Mouse (Mus musculus): ENCODE data around the gene Rhbdd2. TPM values are rescaled to one million over a fixed set of nuclear protein-coding genes. Genes with fewer than 3 reads are reported as not detected.
A peak's percentile ranks its signal among the peaks of the same experiment; 100 is the strongest.

The Rhbdd2 gene
- polyA plus RNA-seq, 1 experiment from 2014 or later: 99.5 TPM

GRCm38 (mm10) chr5:135669741-135670275, 37.4 kb downstream of the Rhbdd2 start, which contains the start of gene Por:
Gene Por, plus strand, starts transcription at chr5:135670033.
- Histone ChIP-seq H3K9me3 (ENCODE audit: control insufficient read depth, low read length) (no peaks in the 10 kb centered on the region), H3K27ac (replicated peaks; ENCODE audit: low read depth, low read length) (no peak within 1 kb of the TSS), H3K36me3 (ENCODE audit: control insufficient read depth, insufficient read depth, low read length) (no peaks in the 10 kb centered on the region), H3K4me1 (ENCODE audit: control insufficient read depth, insufficient read depth, low read length) (peaks cover 10% of the 10 kb centered on the region), H3K27me3 (ENCODE audit: control insufficient read depth, insufficient read depth, low read length) (no peaks in the 10 kb centered on the region), H3K4me2 (ENCODE audit: low read length) (no peak within 1 kb of the TSS), H3K9ac (replicated peaks; ENCODE audit: low read length) (no peak within 1 kb of the TSS), H3K4me3 (replicated peaks; ENCODE audit: low read depth, low read length) (no peak within 1 kb of the TSS)
- WGBS: 20% methylated on average over 9 of the region's 9 CpGs
- DNase-seq: no peak
- ATAC-seq (ENCODE audit: low FRiP score, low TSS enrichment): no peak

- DNase-seq: no peak
These were observed 38.5 kb downstream of the Rhbdd2 start for GRCm38 (mm10) chr5:135670881-135671280.

GRCm38 (mm10) chr5:135672509-135672908, 40.1 kb downstream of the Rhbdd2 start:
- Histone ChIP-seq H3K36me3 (ENCODE audit: control insufficient read depth, insufficient read depth, low read length) (no peaks in the 10 kb centered on the region), H3K4me1 (ENCODE audit: control insufficient read depth, insufficient read depth, low read length) (peaks cover 21% of the 10 kb centered on the region), H3K4me2 (ENCODE audit: low read length) (no peak overlapping the region), H3K4me3 (replicated peaks; ENCODE audit: low read depth, low read length) (no peak overlapping the region), H3K9me3 (ENCODE audit: control insufficient read depth, low read length) (no peaks in the 10 kb centered on the region), H3K27ac (replicated peaks; ENCODE audit: low read depth, low read length) (no peak overlapping the region; the same call in 1 of the 2 replicates), H3K9ac (replicated peaks; ENCODE audit: low read length) (no peak overlapping the region), H3K27me3 (ENCODE audit: control insufficient read depth, insufficient read depth, low read length) (no peaks in the 10 kb centered on the region)
- DNase-seq: no peak
- WGBS: 68% methylated on average over 4 of the region's 4 CpGs
- ATAC-seq (ENCODE audit: low FRiP score, low TSS enrichment): no peak

More at GRCm38 (mm10) chr5:135670881-135671280, 38.5 kb downstream of the Rhbdd2 start:
- H3K4me2 ChIP-seq (ENCODE audit: low read length): no peak overlapping the region
- no peaks in the 10 kb centered on the region for H3K27me3 ChIP-seq (ENCODE audit: control insufficient read depth, insufficient read depth, low read length)
- no peak overlapping the region for H3K9ac ChIP-seq (replicated peaks; ENCODE audit: low read length)
- peaks cover 21% of the 10 kb centered on the region for H3K4me1 ChIP-seq (ENCODE audit: control insufficient read depth, insufficient read depth, low read length)
- H3K36me3 ChIP-seq (ENCODE audit: control insufficient read depth, insufficient read depth, low read length): no peaks in the 10 kb centered on the region
- no peak for ATAC-seq (ENCODE audit: low FRiP score, low TSS enrichment)
- no peaks in the 10 kb centered on the region for H3K9me3 ChIP-seq (ENCODE audit: control insufficient read depth, low read length)
- WGBS: 79% methylated on average over 2 of the region's 2 CpGs
- no peak overlapping the region for H3K4me3 ChIP-seq (replicated peaks; ENCODE audit: low read depth, low read length)
- H3K27ac ChIP-seq (replicated peaks; ENCODE audit: low read depth, low read length): no peak overlapping the region

GRCm38 (mm10) chr5:135672980-135673379, 40.6 kb downstream of the Rhbdd2 start:
- Histone ChIP-seq H3K36me3 (ENCODE audit: control insufficient read depth, insufficient read depth, low read length) (no peaks in the 10 kb centered on the region), H3K27me3 (ENCODE audit: control insufficient read depth, insufficient read depth, low read length) (no peaks in the 10 kb centered on the region), H3K4me1 (ENCODE audit: control insufficient read depth, insufficient read depth, low read length) (peaks cover 21% of the 10 kb centered on the region), H3K4me3 (replicated peaks; ENCODE audit: low read depth, low read length) (no peak overlapping the region), H3K9me3 (ENCODE audit: control insufficient read depth, low read length) (no peaks in the 10 kb centered on the region), H3K4me2 (ENCODE audit: low read length) (no peak overlapping the region), H3K27ac (replicated peaks; ENCODE audit: low read depth, low read length) (no peak overlapping the region; the same call in 1 of the 2 replicates), H3K9ac (replicated peaks; ENCODE audit: low read length) (no peak overlapping the region)
- ATAC-seq (ENCODE audit: low FRiP score, low TSS enrichment) (no peak), DNase-seq (no peak)
- WGBS: 22% methylated on average over 5 of the region's 5 CpGs

GRCm38 (mm10) chr5:135674349-135674775, 41.9 kb downstream of the Rhbdd2 start:
- no peaks in the 10 kb centered on the region for H3K36me3 ChIP-seq (ENCODE audit: control insufficient read depth, insufficient read depth, low read length)
- WGBS: 4% methylated on average over 3 of the region's 3 CpGs
- H3K9me3 ChIP-seq (ENCODE audit: control insufficient read depth, low read length): no peaks in the 10 kb centered on the region
- H3K4me3 ChIP-seq (replicated peaks; ENCODE audit: low read depth, low read length): no peak overlapping the region
- peak; percentile 46 for DNase-seq
- no peaks in the 10 kb centered on the region for H3K27me3 ChIP-seq (ENCODE audit: control insufficient read depth, insufficient read depth, low read length)
- H3K4me2 ChIP-seq (ENCODE audit: low read length): peak overlapping the region; percentile 43
- peak; percentile 40; the same call in 1 of the 2 replicates for ATAC-seq (ENCODE audit: low FRiP score, low TSS enrichment)
- no peak overlapping the region for H3K9ac ChIP-seq (replicated peaks; ENCODE audit: low read length)
- H3K27ac ChIP-seq (replicated peaks; ENCODE audit: low read depth, low read length): peak overlapping the region; percentile 84
- peaks cover 21% of the 10 kb centered on the region for H3K4me1 ChIP-seq (ENCODE audit: control insufficient read depth, insufficient read depth, low read length)

- peak overlapping the region; percentile 84 for H3K27ac ChIP-seq (replicated peaks; ENCODE audit: low read depth, low read length)
- H3K4me3 ChIP-seq (replicated peaks; ENCODE audit: low read depth, low read length): 0 out of 2 replicates have a peak overlapping the region, but pooled peaks have one; percentile 8
- DNase-seq (peak; percentile 93), ATAC-seq (ENCODE audit: low FRiP score, low TSS enrichment) (peak; percentile 87)
- H3K9ac ChIP-seq (replicated peaks; ENCODE audit: low read length): 0 out of 2 replicates have a peak overlapping the region, but pooled peaks have one; percentile 20
- no peaks in the 10 kb centered on the region for H3K27me3 ChIP-seq (ENCODE audit: control insufficient read depth, insufficient read depth, low read length)
- H3K9me3 ChIP-seq (ENCODE audit: control insufficient read depth, low read length): no peaks in the 10 kb centered on the region
- WGBS: 1% methylated on average over 11 of the region's 11 CpGs
- H3K4me1 ChIP-seq (ENCODE audit: control insufficient read depth, insufficient read depth, low read length): peaks cover 21% of the 10 kb centered on the region
- H3K4me2 ChIP-seq (ENCODE audit: low read length): peak overlapping the region; percentile 43
- H3K36me3 ChIP-seq (ENCODE audit: control insufficient read depth, insufficient read depth, low read length): no peaks in the 10 kb centered on the region
These were observed 42.4 kb downstream of the Rhbdd2 start for GRCm38 (mm10) chr5:135674821-135675220.

GRCm38 (mm10) chr5:135676696-135677095, 44.3 kb downstream of the Rhbdd2 start:
- Histone ChIP-seq H3K4me1 (ENCODE audit: control insufficient read depth, insufficient read depth, low read length) (peaks cover 21% of the 10 kb centered on the region), H3K9ac (replicated peaks; ENCODE audit: low read length) (no peak overlapping the region), H3K4me3 (replicated peaks; ENCODE audit: low read depth, low read length) (no peak overlapping the region), H3K9me3 (ENCODE audit: control insufficient read depth, low read length) (no peaks in the 10 kb centered on the region), H3K36me3 (ENCODE audit: control insufficient read depth, insufficient read depth, low read length) (no peaks in the 10 kb centered on the region), H3K27ac (replicated peaks; ENCODE audit: low read depth, low read length) (no peak overlapping the region), H3K27me3 (ENCODE audit: control insufficient read depth, insufficient read depth, low read length) (no peaks in the 10 kb centered on the region), H3K4me2 (ENCODE audit: low read length) (no peak overlapping the region)
- no peak for ATAC-seq (ENCODE audit: low FRiP score, low TSS enrichment)
- 78% methylated on average over 3 of the region's 3 CpGs for WGBS
- no peak for DNase-seq

- no peaks in the 10 kb centered on the region for H3K9me3 ChIP-seq (ENCODE audit: control insufficient read depth, low read length)
- no peak overlapping the region for H3K4me2 ChIP-seq (ENCODE audit: low read length)
- no peak overlapping the region for H3K4me3 ChIP-seq (replicated peaks; ENCODE audit: low read depth, low read length)
- H3K27ac ChIP-seq (replicated peaks; ENCODE audit: low read depth, low read length): no peak overlapping the region
- DNase-seq: no peak
- H3K27me3 ChIP-seq (ENCODE audit: control insufficient read depth, insufficient read depth, low read length): no peaks in the 10 kb centered on the region
- 93% methylated on average over 2 of the region's 2 CpGs for WGBS
- H3K4me1 ChIP-seq (ENCODE audit: control insufficient read depth, insufficient read depth, low read length): peaks cover 21% of the 10 kb centered on the region
- no peak for ATAC-seq (ENCODE audit: low FRiP score, low TSS enrichment)
- H3K36me3 ChIP-seq (ENCODE audit: control insufficient read depth, insufficient read depth, low read length): no peaks in the 10 kb centered on the region
- H3K9ac ChIP-seq (replicated peaks; ENCODE audit: low read length): no peak overlapping the region
These were observed 44.8 kb downstream of the Rhbdd2 start for GRCm38 (mm10) chr5:135677251-135677650.

- no peak overlapping the region for H3K27ac ChIP-seq (replicated peaks; ENCODE audit: low read depth, low read length)
- ATAC-seq (ENCODE audit: low FRiP score, low TSS enrichment) (no peak), DNase-seq (no peak)
- H3K4me3 ChIP-seq (replicated peaks; ENCODE audit: low read depth, low read length): no peak overlapping the region
- WGBS: 94% methylated on average over 6 of the region's 6 CpGs
- H3K27me3 ChIP-seq (ENCODE audit: control insufficient read depth, insufficient read depth, low read length): no peaks in the 10 kb centered on the region
- no peak overlapping the region for H3K9ac ChIP-seq (replicated peaks; ENCODE audit: low read length)
- no peaks in the 10 kb centered on the region for H3K9me3 ChIP-seq (ENCODE audit: control insufficient read depth, low read length)
- H3K4me2 ChIP-seq (ENCODE audit: low read length): no peak overlapping the region
- H3K36me3 ChIP-seq (ENCODE audit: control insufficient read depth, insufficient read depth, low read length): no peaks in the 10 kb centered on the region
- peaks cover 21% of the 10 kb centered on the region for H3K4me1 ChIP-seq (ENCODE audit: control insufficient read depth, insufficient read depth, low read length)
These were observed 46.1 kb downstream of the Rhbdd2 start for GRCm38 (mm10) chr5:135678481-135678880.

Measured in midbrain, embryonic 14.5 days (tissue).